Mouse (Mus musculus) CD8-positive naive resting alpha-beta T cell, adult 2 months (primary cell): ENCODE results near the gene Mapk14.

Experiments
- DNase-seq, 2 experiments: peaks; one replicate each; pipeline ENCODE4 v3.0.0; 2022; ENCODE audit warnings: low read depth in 2 of 2, low spot score in 2 of 2

Mapk14 gene

DNA sequence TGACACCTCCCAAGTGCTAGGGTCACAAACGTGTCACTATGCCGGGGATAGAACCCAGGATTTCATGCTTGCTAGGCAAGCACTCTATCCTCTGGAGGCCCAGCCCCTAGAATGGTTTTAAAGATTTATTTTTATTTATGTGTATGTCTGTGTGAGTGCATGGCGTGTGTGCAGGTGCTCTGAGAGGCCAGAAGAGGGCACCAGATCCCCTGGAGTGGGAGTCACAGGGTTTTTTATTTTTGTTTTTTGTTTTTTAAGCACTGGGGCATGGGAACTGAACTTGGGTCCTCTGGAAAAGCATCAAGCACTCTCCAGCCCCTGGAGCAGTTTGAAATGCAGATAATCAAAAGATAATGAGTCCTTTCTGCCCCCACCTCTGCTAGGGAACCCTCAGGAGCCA lies 85.7 kb downstream of the Mapk14 start:
- DNase-seq, result no peak

DNA sequence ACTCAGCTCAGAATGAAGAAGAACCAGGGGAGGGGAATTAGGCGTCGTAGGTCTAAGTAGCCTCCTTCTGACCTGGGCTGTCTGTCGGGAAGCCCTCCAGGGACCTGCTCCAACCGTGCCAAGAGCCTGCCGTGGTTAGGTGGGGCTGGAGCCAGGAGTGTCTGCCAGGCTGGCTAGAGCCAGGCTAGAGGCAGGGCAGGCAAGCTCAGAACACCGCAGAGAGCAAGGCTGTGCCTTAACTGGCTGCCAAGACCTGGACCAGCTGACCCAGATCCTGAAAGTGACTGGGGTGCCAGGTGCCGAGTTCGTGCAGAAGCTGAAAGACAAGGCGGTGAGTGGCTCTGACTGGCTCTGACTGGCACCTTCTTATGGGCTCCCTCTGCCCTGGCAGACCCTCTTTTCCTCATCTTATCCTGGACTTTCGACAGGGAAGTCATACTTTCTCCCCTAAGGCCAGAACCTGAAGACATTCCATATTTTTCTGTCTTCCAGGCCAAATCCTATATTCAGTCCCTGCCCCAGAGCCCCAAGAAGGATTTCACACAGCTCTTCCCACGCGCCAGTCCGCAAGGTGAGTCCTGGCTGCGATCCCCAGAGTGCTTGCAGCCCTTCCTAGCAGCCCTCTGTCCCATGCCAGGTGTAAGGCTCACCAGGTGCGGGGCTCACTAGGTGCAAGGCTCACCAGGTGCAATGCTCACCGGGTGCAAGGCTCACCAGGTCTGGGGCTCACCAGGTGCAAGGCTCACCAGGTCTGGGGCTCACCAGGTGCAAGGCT lies 86.3 kb downstream of the Mapk14 start:
- DNase-seq, result no peak

DNA sequence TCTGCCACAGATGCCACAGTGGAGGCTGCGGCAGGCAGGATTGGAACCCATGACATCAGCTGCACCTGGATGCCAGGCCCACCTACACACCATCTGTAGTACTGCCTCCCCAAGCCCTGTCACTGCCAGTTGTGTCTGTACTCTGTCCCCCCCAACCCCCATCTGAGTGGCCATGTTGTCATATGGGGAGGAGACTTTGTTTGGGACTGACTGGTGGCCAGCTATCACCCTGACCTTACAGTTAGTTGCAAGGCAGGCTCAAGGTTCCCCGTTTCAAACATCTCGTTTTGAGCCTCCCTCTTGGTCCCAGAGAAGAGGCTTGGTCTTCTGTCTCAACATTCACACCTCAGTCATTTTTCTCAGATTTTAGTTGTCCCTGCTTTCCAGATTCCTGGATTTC lies 88.6 kb downstream of the Mapk14 start:
- DNase-seq, result no peak

DNA sequence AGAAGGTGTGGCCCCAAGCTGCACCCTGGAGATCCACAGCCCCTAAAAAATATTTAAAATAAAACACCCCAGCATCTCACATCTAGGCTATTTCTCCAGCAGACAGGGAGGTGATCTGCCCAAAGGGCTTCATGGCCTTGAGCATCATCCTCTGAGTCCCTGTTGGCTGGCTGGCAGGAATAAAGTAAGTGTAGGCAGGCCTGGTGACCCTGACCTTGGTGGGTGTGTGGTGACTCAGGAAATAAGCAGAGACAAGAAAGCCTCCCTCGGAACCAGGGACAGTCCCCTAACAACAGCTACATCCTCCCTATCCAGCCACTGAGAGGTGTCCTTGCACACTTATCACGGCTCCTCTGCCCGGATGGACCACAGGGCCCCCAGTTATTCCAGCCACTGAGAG lies 89.7 kb downstream of the Mapk14 start:
- DNase-seq, result no peak

DNA sequence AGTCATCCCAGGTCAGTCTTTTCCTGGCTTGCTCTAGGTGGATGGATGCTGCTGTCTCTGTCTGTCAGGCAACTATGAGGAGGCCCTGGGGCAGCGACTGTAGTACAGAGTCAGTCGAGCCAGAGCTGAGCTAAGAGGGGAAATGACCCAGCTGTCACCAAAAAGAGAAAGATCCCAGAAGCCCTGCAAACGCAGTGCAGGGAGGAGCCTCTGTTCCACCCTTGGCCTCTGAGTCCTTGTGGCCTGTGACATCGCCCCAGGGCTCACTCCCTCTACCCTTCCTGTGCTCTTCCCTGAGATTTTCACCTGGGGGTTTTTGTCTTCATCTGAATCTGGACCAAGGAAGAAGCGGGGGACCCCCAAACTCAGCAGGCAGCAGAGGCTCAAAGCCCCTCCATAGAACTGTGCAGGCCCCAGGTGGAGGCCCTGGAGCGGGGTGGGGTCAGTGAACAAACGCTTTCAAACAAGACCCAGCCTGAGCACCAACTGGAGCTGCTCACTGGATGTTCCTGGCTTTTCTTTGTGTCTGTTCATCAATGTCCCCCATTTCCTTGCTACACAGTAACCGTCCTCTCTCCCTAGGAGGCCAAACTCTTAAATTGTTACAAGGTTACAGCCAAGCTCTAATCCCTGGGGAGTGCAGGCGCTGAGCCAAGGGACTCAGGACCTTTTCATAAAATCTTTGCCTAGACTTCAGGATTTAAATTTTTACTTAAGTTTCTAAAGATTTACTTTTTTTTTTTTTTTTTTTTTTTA lies 90.3 kb downstream of the Mapk14 start:
- no peak for DNase-seq

DNA sequence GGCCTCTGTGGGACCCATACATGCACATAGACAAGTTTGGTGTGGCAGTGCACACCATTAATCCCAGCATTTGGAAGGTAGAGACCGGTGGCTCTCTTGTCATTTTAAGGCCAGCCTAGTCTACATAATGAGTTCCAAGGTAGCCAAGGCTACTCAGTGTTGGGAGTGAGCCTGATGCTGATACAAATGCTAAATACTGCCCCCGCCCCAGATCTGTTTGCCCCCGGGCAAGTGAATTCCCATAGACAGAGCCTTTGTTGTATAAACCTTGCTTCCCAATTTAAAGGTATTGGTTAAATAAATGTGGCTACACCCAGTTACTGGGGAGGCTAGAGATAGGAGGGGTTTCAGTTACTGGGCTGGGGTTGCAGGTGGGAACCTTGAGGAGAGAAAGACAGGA lies 93.9 kb downstream of the Mapk14 start:
- DNase-seq, result no peak

DNA sequence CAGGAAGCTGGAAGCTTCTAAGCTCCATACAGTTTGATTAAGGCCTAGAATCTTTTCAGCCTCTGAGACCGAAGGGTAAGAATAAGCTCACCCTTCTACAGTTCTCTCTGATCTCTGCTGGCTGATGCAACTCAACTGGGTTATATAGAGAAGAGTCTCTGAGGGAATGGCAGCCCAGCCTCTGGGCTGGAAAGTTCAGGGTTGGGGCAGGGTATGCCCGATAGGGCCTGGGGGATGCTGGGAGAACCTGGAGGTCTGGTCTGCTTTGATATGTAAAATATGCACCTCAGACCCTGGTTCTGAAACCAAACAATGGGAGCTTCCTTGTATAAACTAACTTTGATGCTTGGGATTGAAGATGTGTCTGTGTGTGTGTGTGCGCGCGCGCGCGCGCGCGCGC lies 96.4 kb downstream of the Mapk14 start:
- no peak for DNase-seq

DNA sequence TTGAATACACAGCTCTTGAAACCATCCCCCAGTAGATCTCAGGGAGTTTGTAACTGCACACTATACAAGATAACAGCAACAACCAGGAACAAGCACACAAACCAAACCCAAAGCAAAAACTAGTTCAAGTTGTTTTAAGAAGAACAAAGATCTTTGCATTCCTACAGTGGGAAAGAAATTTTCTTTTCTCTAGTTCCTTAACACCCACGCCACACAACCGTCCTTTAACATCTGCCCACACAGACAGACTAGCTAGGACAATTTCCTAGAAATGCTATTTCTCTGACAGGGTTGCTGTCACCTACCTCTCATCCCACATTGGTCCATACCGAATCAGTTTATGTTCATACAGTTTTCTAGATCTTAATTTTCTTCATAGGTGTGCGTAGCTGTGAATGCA lies 105.9 kb downstream of the Mapk14 start:
- no peak for DNase-seq
